Mouse (Mus musculus) liver, postnatal 0 days (tissue): ENCODE data around the gene Izumo1r. TPM values are rescaled to one million over a fixed set of nuclear protein-coding genes. Genes with fewer than 3 reads are reported as not detected.

ENCODE experiments used
- ATAC-seq: fragments of 200-750 bp; cut with Nextera tagmentation; 2 replicates; pipeline ENCODE4 v1.8.0; 2017; ENCODE audit warnings: mild to moderate bottlenecking, moderate library complexity
- DNase-seq: peaks from one replicate; pipeline ENCODE4 v3.0.0-alpha.2; 2016
- H3K27ac ChIP-seq: fragments of 300-500 bp; sonication (generic); 2 replicates; pipeline ENCODE4 v1.5.1; 2014; ENCODE audit warnings: antibody characterized with exemption, moderate library complexity, mild to moderate bottlenecking, low read depth
- H3K27me3 ChIP-seq: fragments of 300-500 bp; sonication (generic); 2 replicates; pipeline ENCODE4 v1.6.1; 2014; ENCODE audit warnings: low read length, control low read depth, mixed read lengths; ENCODE audit not compliant: insufficient read depth
- H3K36me3 ChIP-seq: fragments of 300-500 bp; sonication (generic); replicated peaks from 2 replicates; pipeline ENCODE4 v1.6.1; 2014; ENCODE audit warnings: mild to moderate bottlenecking, control low read depth, low read length, moderate library complexity, mixed read lengths; ENCODE audit not compliant: insufficient read depth
- H3K4me1 ChIP-seq: fragments of 300-500 bp; sonication (generic); 2 replicates; pipeline ENCODE4 v1.6.1; 2014; ENCODE audit warnings: antibody characterized with exemption, mild to moderate bottlenecking, control low read depth; ENCODE audit not compliant: insufficient read depth
- H3K4me2 ChIP-seq: fragments of 300-500 bp; sonication (generic); 2 replicates; pipeline ENCODE4 v1.6.1; 2014; ENCODE audit warnings: low read depth, mild to moderate bottlenecking, low read length, moderate library complexity, mixed read lengths
- H3K4me3 ChIP-seq: fragments of 300-500 bp; sonication (generic); 2 replicates; pipeline ENCODE4 v1.5.1; 2014; ENCODE audit warnings: low read depth, low read length
- H3K9ac ChIP-seq: fragments of 300-500 bp; sonication (generic); replicated peaks from 2 replicates; pipeline ENCODE4 v1.6.1; 2014; ENCODE audit warnings: mild to moderate bottlenecking, moderate library complexity
- H3K9me3 ChIP-seq: fragments of 300-500 bp; sonication (generic); 2 replicates; pipeline ENCODE4 v1.6.1; 2016; ENCODE audit warnings: mild to moderate bottlenecking, control low read depth, low read length, mixed read lengths
- CTCF ChIP-seq: sonication (generic); IDR thresholded peaks from 2 replicates; pipeline ENCODE4 v1.5.1; 2016; ENCODE audit warnings: antibody characterized with exemption, low read depth
- EP300 ChIP-seq: IDR thresholded peaks from 2 replicates; pipeline ENCODE4 v1.6.1; 2016; ENCODE audit warnings: antibody characterized with exemption, low read depth, mild to moderate bottlenecking
- WGBS: fragments of 180-500 bp; shearing (Covaris S2); extraction: QIAGEN DNeasy Blood & Tissue Kit; methylation state at CpG from one replicate; pipeline ENCODE4 v1.1.7; 2014; ENCODE audit not compliant: insufficient replicate concordance; 5-methylcytosine and 5-hydroxymethylcytosine counted together
- polyA plus RNA-seq: library from polyadenylated mRNA; unstranded; fragments of >200 nt; fragmentation: Nextera tagmentation; extraction: Ambion mirVana; gene quantifications from 2 replicates; pipeline ENCODE4 v1.2.1, GENCODE M21; 2015

The Izumo1r gene
- polyA plus RNA-seq, 1 experiment from 2014 or later = not detected

DNA sequence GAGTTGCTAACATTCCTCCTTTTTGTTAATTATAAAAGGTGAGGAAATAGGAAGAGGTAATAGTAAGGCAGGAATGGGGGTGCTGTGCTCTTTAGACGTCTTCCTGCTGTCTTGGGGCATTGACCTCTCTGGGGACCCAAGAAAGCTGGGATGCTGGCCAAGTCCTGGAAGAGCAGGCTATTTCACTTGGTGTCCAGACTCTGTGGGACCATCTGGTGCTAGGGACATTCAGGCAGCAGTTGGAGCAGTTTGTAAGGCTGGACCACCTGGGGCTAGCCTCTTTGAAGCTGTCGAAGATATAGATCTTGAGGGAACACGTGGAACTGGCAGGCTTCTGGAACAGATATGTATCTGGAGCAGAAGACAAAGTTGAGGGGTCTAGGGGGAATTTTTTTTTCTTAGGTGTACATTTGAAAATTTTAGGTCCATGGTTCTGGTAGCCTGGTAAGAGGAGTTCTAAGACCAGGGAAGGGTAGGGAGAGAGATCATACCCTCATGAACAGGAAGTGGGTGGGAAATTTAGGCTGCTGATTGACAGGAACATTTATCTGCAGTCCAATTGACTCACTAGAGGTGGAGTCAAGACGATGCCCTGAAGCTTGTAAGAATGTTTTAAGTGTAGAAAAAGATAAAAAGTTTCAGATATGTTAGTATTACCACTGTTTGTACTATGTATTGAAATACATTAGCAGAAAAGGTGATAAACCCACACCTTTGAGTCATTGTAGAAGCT lies 46.7 kb downstream of the Izumo1r start:
- H3K27me3 ChIP-seq = peaks cover 37% of the 10 kb centered on the region
- H3K4me3 ChIP-seq = no peak overlapping the region
- TF ChIP-seq CTCF (no peak), EP300 (no peak)
- H3K9ac ChIP-seq = no peak overlapping the region
- DNase-seq (no peak), ATAC-seq (no peak)
- H3K36me3 ChIP-seq = no peaks in the 10 kb centered on the region
- no peak overlapping the region for H3K4me2 ChIP-seq
- no peaks in the 10 kb centered on the region for H3K4me1 ChIP-seq
- 46% methylated on average over 4 of the region's 4 CpGs for WGBS
- H3K27ac ChIP-seq = no peak overlapping the region
- no peaks in the 10 kb centered on the region for H3K9me3 ChIP-seq

- 69% methylated on average over 4 of the region's 4 CpGs for WGBS
- no peak overlapping the region for H3K4me2 ChIP-seq
- H3K4me1 ChIP-seq = no peaks in the 10 kb centered on the region
- peaks cover 16% of the 10 kb centered on the region; the same call in 1 of the 2 replicates for H3K27me3 ChIP-seq
- H3K9ac ChIP-seq = no peak overlapping the region
- H3K27ac ChIP-seq = no peak overlapping the region
- ATAC-seq (no peak), DNase-seq (no peak)
- no peak overlapping the region for H3K4me3 ChIP-seq
- no peaks in the 10 kb centered on the region for H3K9me3 ChIP-seq
- TF ChIP-seq EP300 = no peak
- no peak for TF ChIP-seq CTCF
- H3K36me3 ChIP-seq = no peaks in the 10 kb centered on the region
Measured at GRCm38 (mm10) chr9:14854585-14854984, 49.2 kb downstream of the Izumo1r start.

GRCm38 (mm10) chr9:14848267-14848935 lies 55.3 kb downstream of the Izumo1r start:
- H3K27me3 ChIP-seq = no peaks in the 10 kb centered on the region
- H3K27ac ChIP-seq = no peak overlapping the region
- 78% methylated on average over 1 of the region's 1 CpGs for whole genome bisulfite sequencing
- ATAC-seq = no peak
- H3K9ac ChIP-seq = no peak overlapping the region
- H3K4me1 ChIP-seq = no peaks in the 10 kb centered on the region
- H3K4me3 ChIP-seq = no peak overlapping the region
- H3K4me2 ChIP-seq = no peak overlapping the region
- no peaks in the 10 kb centered on the region for H3K9me3 ChIP-seq
- TF ChIP-seq EP300 (no peak), CTCF (no peak)
- DNase-seq = no peak
- H3K36me3 ChIP-seq = no peaks in the 10 kb centered on the region

DNA sequence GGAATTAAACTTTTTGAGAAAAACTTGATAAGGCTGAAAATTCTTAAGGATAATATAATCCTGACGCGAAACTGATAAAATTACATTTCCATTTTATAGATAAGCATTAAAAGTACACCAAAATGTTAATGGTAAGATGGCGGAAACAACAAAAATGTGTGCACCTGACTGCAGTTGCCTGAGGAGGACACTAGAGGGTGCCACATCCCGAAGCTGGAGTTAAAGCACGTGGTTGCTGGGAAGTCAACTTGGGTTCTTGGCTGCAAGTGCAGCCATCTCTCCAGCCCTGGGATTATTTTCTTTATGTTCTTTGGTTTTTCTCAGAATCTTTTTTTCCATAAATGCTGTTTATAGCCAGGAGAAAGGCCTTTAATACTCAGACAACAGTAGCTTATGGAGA lies 57.3 kb downstream of the Izumo1r start:
- Histone ChIP-seq H3K27me3 (no peaks in the 10 kb centered on the region), H3K4me3 (no peak overlapping the region), H3K9ac (no peak overlapping the region), H3K4me1 (no peaks in the 10 kb centered on the region), H3K4me2 (no peak overlapping the region), H3K9me3 (no peaks in the 10 kb centered on the region), H3K27ac (no peak overlapping the region), H3K36me3 (no peaks in the 10 kb centered on the region)
- TF ChIP-seq CTCF = peak; percentile 66
- TF ChIP-seq EP300 = no peak
- ATAC-seq (no peak), DNase-seq (no peak)
- 52% methylated on average over 5 of the region's 5 CpGs for WGBS

DNA sequence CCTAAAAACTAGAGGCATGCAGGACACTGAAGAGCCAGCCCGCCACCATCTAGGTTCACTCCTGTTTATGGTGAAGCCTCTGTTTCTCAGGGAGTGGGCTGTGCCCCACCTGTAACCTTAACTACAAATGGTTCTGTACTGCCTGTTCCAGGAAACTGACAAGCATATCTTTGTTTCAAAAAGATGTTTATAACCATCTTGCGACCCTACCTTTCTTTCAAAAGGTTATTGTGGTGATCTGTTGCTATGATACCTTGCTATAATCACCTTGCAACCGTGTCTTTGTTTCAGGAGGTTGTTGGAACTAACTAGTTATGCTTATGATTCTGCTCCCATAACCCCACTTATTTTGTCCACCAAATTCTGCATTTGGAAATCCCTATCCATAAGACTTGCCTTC lies 59.8 kb downstream of the Izumo1r start:
- H3K4me1 ChIP-seq = no peaks in the 10 kb centered on the region
- no peak overlapping the region for H3K9ac ChIP-seq
- H3K9me3 ChIP-seq = no peaks in the 10 kb centered on the region
- H3K27ac ChIP-seq = no peak overlapping the region
- H3K27me3 ChIP-seq = no peaks in the 10 kb centered on the region
- H3K4me2 ChIP-seq = no peak overlapping the region
- DNase-seq (no peak), ATAC-seq (no peak)
- no peak overlapping the region for H3K4me3 ChIP-seq
- H3K36me3 ChIP-seq = no peaks in the 10 kb centered on the region
- TF ChIP-seq CTCF (no peak), EP300 (no peak)
- WGBS = 84% methylated on average over 3 of the region's 3 CpGs

- Histone ChIP-seq H3K27me3 (no peaks in the 10 kb centered on the region), H3K9me3 (no peaks in the 10 kb centered on the region), H3K27ac (no peak overlapping the region), H3K4me2 (no peak overlapping the region), H3K4me3 (no peak overlapping the region), H3K36me3 (no peaks in the 10 kb centered on the region), H3K9ac (no peak overlapping the region), H3K4me1 (no peaks in the 10 kb centered on the region)
- no peak for ATAC-seq
- DNase-seq = no peak
- TF ChIP-seq CTCF = no peak
- no peak for TF ChIP-seq EP300
- 83% methylated on average over 6 of the region's 6 CpGs for WGBS
Measured at GRCm38 (mm10) chr9:14843311-14843857, 60.4 kb downstream of the Izumo1r start.
